Mouse (Mus musculus) myocyte (in vitro differentiated cells): ENCODE results near the gene Tmbim7. TPM values are rescaled to one million over a fixed set of nuclear protein-coding genes. Genes with fewer than 3 reads are reported as not detected.

Experiments
- H3K27me3 ChIP-seq: one replicate; pipeline ENCODE4 v1.6.1; 2011; ENCODE audit not compliant: control insufficient read depth, insufficient read depth, insufficient read length
- H3K36me3 ChIP-seq: one replicate; pipeline ENCODE4 v1.6.1; 2011; ENCODE audit not compliant: control insufficient read depth, insufficient read depth
- H3K4me2 ChIP-seq: one replicate; pipeline ENCODE4 v1.6.1; 2011; ENCODE audit warnings: low read depth, control low read depth
- H3K4me3 ChIP-seq: one replicate; pipeline ENCODE4 v1.5.1; 2011; ENCODE audit warnings: mild to moderate bottlenecking, control low read depth, moderate library complexity
- H3K79me2 ChIP-seq: one replicate; pipeline ENCODE4 v1.6.1; 2011; ENCODE audit not compliant: control insufficient read depth, insufficient read depth
- H3ac ChIP-seq: one replicate; pipeline ENCODE4 v1.6.1; 2011; ENCODE audit not compliant: control insufficient read depth, insufficient read length
- CEBPB ChIP-seq: IDR thresholded peaks from 2 replicates; pipeline ENCODE4 v1.6.1; 2011; ENCODE audit warnings: mild to moderate bottlenecking, moderate library complexity; ENCODE audit not compliant: poor library complexity, insufficient read depth, severe bottlenecking
- E2F4 ChIP-seq: IDR thresholded peaks from one replicate; pipeline ENCODE4 v1.6.1; 2011; ENCODE audit warnings: mild to moderate bottlenecking, control low read depth, moderate library complexity; ENCODE audit not compliant: insufficient read depth
- MAX ChIP-seq: IDR thresholded peaks from one replicate; pipeline ENCODE4 v1.6.1; 2011; ENCODE audit warnings: low read depth, mild to moderate bottlenecking, control low read depth
- MYOD1 ChIP-seq, 3 experiments: IDR thresholded peaks; one replicate each; pipeline ENCODE4 v1.6.1; 2011; ENCODE audit warnings: control low read depth in 2 of 3, low read depth in 2 of 3, mild to moderate bottlenecking in 2 of 3, moderate library complexity in 1 of 3; ENCODE audit not compliant: insufficient read length in 2 of 3, control insufficient read depth in 1 of 3
- MYOG ChIP-seq, 3 experiments: IDR thresholded peaks; one replicate each; pipeline ENCODE4 v1.6.1; 2011; ENCODE audit warnings: control low read depth in 2 of 3, low read depth in 2 of 3, mild to moderate bottlenecking in 2 of 3; ENCODE audit not compliant: insufficient read length in 2 of 3, control insufficient read depth in 1 of 3, insufficient read depth in 1 of 3
- POLR2A ChIP-seq: IDR thresholded peaks from one replicate; pipeline ENCODE4 v1.6.1; 2011; ENCODE audit warnings: low read depth, mild to moderate bottlenecking, control low read depth, moderate library complexity; ENCODE audit not compliant: insufficient read length
- POLR2AphosphoS2 ChIP-seq: IDR thresholded peaks from one replicate; pipeline ENCODE4 v1.6.1; 2011; ENCODE audit warnings: low read depth, control low read depth; ENCODE audit not compliant: insufficient read length
- REST ChIP-seq: IDR thresholded peaks from one replicate; pipeline ENCODE4 v1.6.1; 2011; ENCODE audit warnings: mild to moderate bottlenecking, control low read depth, moderate library complexity; ENCODE audit not compliant: insufficient read depth, insufficient read length
- SRF ChIP-seq: IDR thresholded peaks from one replicate; pipeline ENCODE4 v1.6.1; 2011; ENCODE audit warnings: low read depth; ENCODE audit not compliant: control insufficient read depth, insufficient read length
- TCF12 ChIP-seq: IDR thresholded peaks from one replicate; pipeline ENCODE4 v1.6.1; 2011; ENCODE audit warnings: mild to moderate bottlenecking, control low read depth; ENCODE audit not compliant: poor library complexity, insufficient read depth, severe bottlenecking
- TCF3 ChIP-seq: IDR thresholded peaks from one replicate; pipeline ENCODE4 v1.6.1; 2011; ENCODE audit warnings: low read depth, control low read depth; ENCODE audit not compliant: insufficient read length
- USF1 ChIP-seq: IDR thresholded peaks from one replicate; pipeline ENCODE4 v1.6.1; 2011; ENCODE audit warnings: low read depth, mild to moderate bottlenecking, control low read depth, moderate library complexity
- polyA plus RNA-seq: library from polyadenylated mRNA; unstranded; fragments of >200 nt; fragmentation: generic; extraction: Trizol; gene quantifications from one replicate; pipeline ENCODE4 v1.2.1, GENCODE M21; 2012; ENCODE audit warnings: missing spikeins

Tmbim7 gene
- polyA plus RNA-seq, 1 experiment, result not detected

DNA sequence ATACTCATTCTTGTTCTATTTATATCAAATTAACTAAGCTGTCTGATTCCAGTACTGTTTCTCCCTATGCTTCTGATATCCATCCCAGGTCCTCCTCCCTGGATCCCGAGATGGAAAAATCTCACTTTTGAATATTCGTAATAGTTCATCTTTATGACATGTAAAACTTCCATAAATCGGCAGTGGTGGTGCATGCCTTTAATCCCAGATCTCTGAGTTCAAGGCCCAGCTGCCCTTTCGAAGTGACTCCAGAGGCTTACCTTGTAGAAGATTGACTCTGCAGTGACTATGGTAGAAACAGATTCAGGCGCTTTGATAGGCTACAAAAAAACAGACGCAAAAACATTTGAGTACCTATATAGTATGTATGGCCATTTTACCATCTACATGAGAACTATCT, 6.4 kb upstream of the Tmbim7 start:
- peaks cover 24% of the 10 kb centered on the region for H3K79me2 ChIP-seq
- no peak overlapping the region for H3K4me3 ChIP-seq
- no peak overlapping the region for H3K4me2 ChIP-seq
- no peaks in the 10 kb centered on the region for H3K27me3 ChIP-seq
- TF ChIP-seq TCF12, result no peak
- no peak for TF ChIP-seq POLR2AphosphoS2
- no peak for TF ChIP-seq REST
- TF ChIP-seq USF1, result no peak
- TF ChIP-seq MYOD1 (IDR thresholded peaks at IDR 0.05; ENCODE audit: control insufficient read depth in 1 of 3, insufficient read length in 2 of 3, low read depth in 2 of 3), result no peak
- no peak for TF ChIP-seq TCF3
- no peak for TF ChIP-seq SRF
- TF ChIP-seq POLR2A, result no peak
- TF ChIP-seq E2F4, result no peak
- TF ChIP-seq CEBPB, result no peak
- TF ChIP-seq MYOG (IDR thresholded peaks at IDR 0.05; ENCODE audit: control insufficient read depth in 1 of 3, insufficient read depth in 1 of 3, insufficient read length in 2 of 3, low read depth in 2 of 3), result no peak
- TF ChIP-seq MAX, result no peak
- H3K36me3 ChIP-seq, result peaks cover 24% of the 10 kb centered on the region
- H3ac ChIP-seq, result no peak overlapping the region

- H3K36me3 ChIP-seq, result peaks cover 24% of the 10 kb centered on the region
- peaks cover 24% of the 10 kb centered on the region for H3K79me2 ChIP-seq
- no peak for TF ChIP-seq REST
- no peak overlapping the region for H3K4me2 ChIP-seq
- no peak overlapping the region for H3ac ChIP-seq
- no peaks in the 10 kb centered on the region for H3K27me3 ChIP-seq
- H3K4me3 ChIP-seq, result no peak overlapping the region
These were observed 5.7 kb upstream of the Tmbim7 start for GRCm38 (mm10) chr5:3645326-3645725.

DNA sequence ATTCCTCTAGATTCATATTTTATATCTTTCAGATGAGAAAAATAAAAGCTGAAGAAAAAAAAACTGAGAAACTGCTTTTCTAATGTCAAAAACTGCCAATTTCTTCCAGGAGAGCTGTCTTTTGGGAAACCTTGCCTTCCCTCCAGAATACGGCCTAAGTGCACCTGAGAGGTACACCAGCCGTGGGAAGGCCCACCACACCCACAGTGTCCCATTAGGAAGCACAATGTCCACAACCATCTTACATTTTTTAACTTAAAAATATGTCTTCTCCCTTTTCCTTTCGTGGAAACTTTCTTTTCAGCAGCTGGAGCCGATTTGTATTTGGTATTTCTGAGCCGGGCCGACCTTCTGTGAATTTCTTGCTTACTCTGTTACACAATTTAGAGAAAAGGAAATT, 4.4 kb upstream of the Tmbim7 start:
- H3K4me3 ChIP-seq, result peak overlapping the region; percentile 39
- H3K36me3 ChIP-seq, result peaks cover 16% of the 10 kb centered on the region
- H3K79me2 ChIP-seq, result peaks cover 24% of the 10 kb centered on the region
- peak overlapping the region; percentile 91 for H3K4me2 ChIP-seq
- TF ChIP-seq CEBPB (no peak), POLR2AphosphoS2 (no peak), USF1 (no peak), E2F4 (no peak), REST (no peak), MYOG (IDR thresholded peaks at IDR 0.05; ENCODE audit: control insufficient read depth in 1 of 3, insufficient read depth in 1 of 3, insufficient read length in 2 of 3, low read depth in 2 of 3) (no peak), SRF (no peak), TCF3 (no peak), MAX (no peak), POLR2A (no peak), TCF12 (no peak), MYOD1 (IDR thresholded peaks at IDR 0.05; ENCODE audit: control insufficient read depth in 1 of 3, insufficient read length in 2 of 3, low read depth in 2 of 3) (no peak)
- H3K27me3 ChIP-seq, result no peaks in the 10 kb centered on the region
- H3ac ChIP-seq, result peak overlapping the region; percentile 81

GRCm38 (mm10) chr5:3646991-3647707, 3.8 kb upstream of the Tmbim7 start:
- TF ChIP-seq MYOG (IDR thresholded peaks at IDR 0.05; ENCODE audit: control insufficient read depth in 1 of 3, insufficient read depth in 1 of 3, insufficient read length in 2 of 3, low read depth in 2 of 3), result no peak
- peak; percentile 4 for TF ChIP-seq POLR2A
- Histone ChIP-seq H3K79me2 (peaks cover 24% of the 10 kb centered on the region), H3K36me3 (peaks cover 13% of the 10 kb centered on the region), H3ac (peak overlapping the region; percentile 81), H3K4me3 (peak overlapping the region; percentile 39), H3K27me3 (no peaks in the 10 kb centered on the region), H3K4me2 (peak overlapping the region; percentile 91)

- Histone ChIP-seq H3ac (peak overlapping the region; percentile 81), H3K27me3 (no peaks in the 10 kb centered on the region), H3K4me2 (no peak overlapping the region), H3K36me3 (peaks cover 13% of the 10 kb centered on the region), H3K79me2 (peaks cover 24% of the 10 kb centered on the region), H3K4me3 (peak overlapping the region; percentile 39)
- TF ChIP-seq POLR2A, result peak; percentile 47
- TF ChIP-seq MYOG (IDR thresholded peaks at IDR 0.05; ENCODE audit: control insufficient read depth in 1 of 3, insufficient read depth in 1 of 3, insufficient read length in 2 of 3, low read depth in 2 of 3), result no peak
- no peak for TF ChIP-seq SRF
These were observed 3.3 kb upstream of the Tmbim7 start for GRCm38 (mm10) chr5:3647708-3648121.
